Comparison of ENCODE assay signal across 7 mouse cellular contexts in genomic region chr2:31460025-31460571, GRCm38 (mm10). TPM values are rescaled to one million over a fixed set of nuclear protein-coding genes. Genes with fewer than 3 reads are reported as not detected.
DNase-seq lines count a peak whose midpoint lies in the region; ATAC-seq lines count a peak whose summit lies in the region.

No protein-coding gene starts in this region.

- H3K4me2 ChIP-seq in hindbrain, embryonic 14.5 days (replicated peaks) = peak overlapping the region; percentile 72
- H3K4me2 ChIP-seq in limb, embryonic 15.5 days = peak overlapping the region; percentile 87
- peak overlapping the region; percentile 68 for H3K4me2 ChIP-seq in midbrain, embryonic 16.5 days (ENCODE audit: low read length)

- H3K9me3 ChIP-seq in hindbrain, embryonic 14.5 days (ENCODE audit: control insufficient read depth, low read length) = no peaks in the 10 kb centered on the region
- H3K9me3 ChIP-seq in limb, embryonic 15.5 days = no peaks in the 10 kb centered on the region
- H3K9me3 ChIP-seq in midbrain, embryonic 16.5 days (replicated peaks; ENCODE audit: control insufficient read depth, low read length, poor library complexity, severe bottlenecking) = no peaks in the 10 kb centered on the region

- H3K27me3 ChIP-seq in hindbrain, embryonic 14.5 days (ENCODE audit: control insufficient read depth, insufficient read depth, low read length) = peaks cover 63% of the 10 kb centered on the region
- peaks cover 38% of the 10 kb centered on the region for H3K27me3 ChIP-seq in limb, embryonic 15.5 days
- H3K27me3 ChIP-seq in midbrain, embryonic 16.5 days (ENCODE audit: control insufficient read depth, insufficient read depth, low read depth, low read length) = peaks cover 28% of the 10 kb centered on the region

- no peak overlapping the region for H3K27ac ChIP-seq in hindbrain, embryonic 14.5 days
- H3K27ac ChIP-seq in limb, embryonic 15.5 days = no peak overlapping the region
- no peak overlapping the region for H3K27ac ChIP-seq in midbrain, embryonic 16.5 days (ENCODE audit: low read length)

- H3K4me3 ChIP-seq in hindbrain, embryonic 14.5 days (replicated peaks; ENCODE audit: low read length) = peak overlapping the region; percentile 38
- peak overlapping the region; percentile 45 for H3K4me3 ChIP-seq in limb, embryonic 15.5 days
- H3K4me3 ChIP-seq in midbrain, embryonic 16.5 days (ENCODE audit: low read depth, low read length) = peak overlapping the region; percentile 44

- H3K36me3 ChIP-seq in hindbrain, embryonic 14.5 days (replicated peaks; ENCODE audit: control insufficient read depth, insufficient read depth) = no peaks in the 10 kb centered on the region
- H3K36me3 ChIP-seq in limb, embryonic 15.5 days = no peaks in the 10 kb centered on the region
- H3K36me3 ChIP-seq in midbrain, embryonic 16.5 days (ENCODE audit: control insufficient read depth, insufficient read depth, low read length) = no peaks in the 10 kb centered on the region

- H3K4me1 ChIP-seq in hindbrain, embryonic 14.5 days (replicated peaks; ENCODE audit: control insufficient read depth, insufficient read depth, low read length) = no peaks in the 10 kb centered on the region
- peaks cover 17% of the 10 kb centered on the region for H3K4me1 ChIP-seq in limb, embryonic 15.5 days
- 0 out of 2 replicates have a peak, but pooled peaks cover 2% of the 10 kb centered on the region for H3K4me1 ChIP-seq in midbrain, embryonic 16.5 days (ENCODE audit: control insufficient read depth, insufficient read depth, low read length)

- peak; percentile 64 for DNase-seq in ovary, postnatal 36 days (ENCODE audit: low spot score)
- DNase-seq in ovary, postnatal 10 days (ENCODE audit: low spot score) = no peak
- peak; percentile 70 for DNase-seq in embryo, embryonic 10.5 days (ENCODE audit: low spot score)
- peak; percentile 52 for DNase-seq in hindbrain, embryonic 14.5 days (ENCODE audit: low spot score)
- DNase-seq in thymus, adult 18-20 months = peak; percentile 42 to 53

- peak overlapping the region; percentile 57 for H3K9ac ChIP-seq in hindbrain, embryonic 14.5 days
- H3K9ac ChIP-seq in limb, embryonic 15.5 days = peak overlapping the region; percentile 31; the same call in 1 of the 2 replicates
- H3K9ac ChIP-seq in midbrain, embryonic 16.5 days (ENCODE audit: low read depth, low read length) = peak overlapping the region; percentile 62

- peak; percentile 47; the same call in 1 of the 2 replicates for ATAC-seq in hindbrain, embryonic 14.5 days (ENCODE audit: low FRiP score)
- ATAC-seq in limb, embryonic 15.5 days (ENCODE audit: insufficient number of reproducible peaks, low FRiP score, low TSS enrichment, low read depth) = no peak
- peak; percentile 69 for ATAC-seq in midbrain, embryonic 16.5 days

- WGBS in hindbrain, embryonic 14.5 days = under 1% methylated on average over 48 of the region's 48 CpGs
- 1% methylated on average over 48 of the region's 48 CpGs for WGBS in limb, embryonic 15.5 days
- WGBS in midbrain, embryonic 16.5 days = under 1% methylated on average over 48 of the region's 48 CpGs

RNA-seq across cellular contexts. Expression of gene Ass1, which starts 9.9 kb away (rescaled TPM):
- polyA plus RNA-seq in hindbrain, embryonic 14.5 days (2014; fragmentation: Nextera tagmentation; extraction: Ambion mirVana) = 6.1 and 8.0 TPM in 2 replicates
- 44.1 and 45.8 TPM in 2 replicates for polyA plus RNA-seq in limb, embryonic 15.5 days (2015; fragmentation: Nextera tagmentation; extraction: Ambion mirVana)
- polyA plus RNA-seq in midbrain, embryonic 16.5 days (2015; fragmentation: Nextera tagmentation; extraction: Ambion mirVana) = 10.3 and 12.0 TPM in 2 replicates
